Mouse (Mus musculus) embryo, embryonic 11 days (tissue): ENCODE data around the gene Trpc4ap.
"Not testable (repeated sequence)": the region's sequence is repeated elsewhere in the genome, so short reads cannot be mapped to it uniquely, and the experiment has no call there.

Experiments
- DNase-seq: peaks from one replicate; pipeline ENCODE4 v3.0.0-alpha.2; 2015

Trpc4ap gene

DNA sequence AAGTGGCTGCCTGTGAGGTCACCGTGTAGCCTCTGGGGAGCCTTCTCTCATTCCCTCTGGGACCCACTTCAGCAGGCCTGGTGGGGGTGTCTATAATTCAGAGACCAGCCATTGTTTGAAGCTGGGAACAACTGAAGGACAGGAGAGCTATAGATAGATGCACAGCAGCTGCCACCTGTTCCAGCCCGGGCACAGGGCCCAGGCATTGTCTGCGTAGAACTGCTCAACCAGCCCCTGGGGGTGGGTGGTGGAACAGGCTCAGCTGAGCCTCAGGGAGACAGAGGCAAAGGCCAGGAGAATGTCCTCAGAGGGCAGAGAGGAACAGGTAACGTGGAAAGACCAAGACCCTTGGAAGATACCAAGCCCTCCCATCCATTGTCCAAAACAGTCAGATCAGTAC lies 85.8 kb downstream of the Trpc4ap start:
- no peak for DNase-seq

DNA sequence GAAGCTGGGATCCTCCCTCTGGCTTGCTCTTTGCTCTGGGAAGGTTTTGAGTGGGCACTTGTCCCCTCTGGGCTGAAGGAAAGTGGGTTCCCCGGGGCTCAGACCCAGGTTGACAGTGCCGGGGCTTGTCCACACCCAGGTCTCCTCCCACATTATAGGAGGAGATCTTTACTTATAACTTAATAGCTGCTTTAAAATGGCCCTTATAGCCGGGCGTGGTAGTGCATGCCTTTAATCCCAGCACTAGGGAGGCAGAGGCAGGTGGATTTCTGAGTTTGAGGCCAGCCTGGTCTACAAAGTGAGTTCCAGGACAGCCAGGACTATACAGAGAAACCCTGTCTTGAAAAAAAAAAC lies 87.0 kb downstream of the Trpc4ap start:
- not testable (repeated sequence) for DNase-seq

DNA sequence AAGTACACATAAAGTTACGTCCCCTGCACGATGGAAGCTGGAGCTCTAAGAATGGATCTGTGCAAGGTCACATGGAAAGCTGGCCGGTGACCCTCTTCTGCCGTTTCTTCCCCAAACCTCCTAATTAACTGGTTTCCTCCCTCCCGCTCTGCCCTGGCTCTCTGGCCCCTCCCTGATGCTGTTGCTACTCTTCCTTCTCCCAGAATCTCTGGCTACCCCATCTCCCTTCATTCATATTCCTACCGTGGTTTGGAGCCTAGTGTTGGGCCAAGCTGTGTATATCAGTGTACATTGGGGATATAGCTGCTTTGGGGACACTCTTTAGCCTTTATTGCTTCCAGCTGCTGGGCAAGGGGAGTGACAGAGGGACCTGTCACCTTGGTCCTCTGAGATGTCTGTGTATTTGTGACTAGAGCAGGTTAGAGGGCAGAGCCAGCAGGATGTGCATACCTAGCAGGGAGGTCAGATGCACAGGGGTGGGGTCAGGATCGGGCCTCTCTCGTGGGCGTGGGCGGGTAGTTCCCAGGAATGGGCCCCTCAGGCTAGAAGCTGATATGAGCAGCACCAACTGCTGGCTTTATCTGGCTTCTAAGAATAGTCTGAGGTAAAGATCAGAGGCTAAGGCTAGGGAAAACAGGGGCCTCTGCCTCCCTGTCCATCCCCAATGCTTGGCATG lies 87.5 kb downstream of the Trpc4ap start:
- DNase-seq = no peak

DNA sequence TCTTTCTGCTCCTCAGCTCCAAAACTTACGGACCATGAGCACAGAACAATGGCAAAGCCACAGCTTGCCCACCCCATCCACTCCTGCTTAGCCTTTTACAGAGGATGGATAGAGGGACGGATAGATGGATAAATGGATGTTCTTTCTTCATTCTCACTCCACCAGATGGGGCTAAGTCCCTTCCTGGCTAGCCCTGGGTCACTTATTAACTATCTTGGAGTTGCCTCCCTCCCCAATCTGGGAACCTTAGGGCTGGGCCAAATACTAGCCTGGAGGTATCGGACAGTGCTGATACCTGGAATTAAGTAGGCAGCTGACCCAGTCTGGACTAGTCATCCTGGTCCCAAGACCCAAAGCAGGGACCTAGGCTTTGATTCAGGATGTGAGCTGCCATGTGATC lies 88.5 kb downstream of the Trpc4ap start:
- DNase-seq = no peak

DNA sequence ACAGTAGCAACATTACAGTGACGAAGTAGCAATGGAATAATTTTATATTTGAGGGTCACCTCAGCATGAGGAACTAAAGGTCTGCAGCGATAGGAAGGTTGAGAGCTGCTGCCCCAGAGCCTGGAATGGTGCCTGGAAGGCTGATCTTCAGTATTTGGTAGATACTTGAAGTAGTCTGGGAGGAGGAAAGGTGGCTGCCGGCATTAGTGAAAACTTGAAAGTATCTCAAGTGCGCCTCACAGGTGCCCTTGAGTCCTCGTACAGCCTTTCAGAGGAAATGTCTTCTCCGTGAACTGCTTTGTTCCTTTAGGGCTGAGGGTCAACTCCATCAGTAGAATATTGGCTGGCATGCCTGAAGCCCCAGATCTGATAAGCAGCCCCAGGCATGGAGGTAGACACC lies 96.7 kb downstream of the Trpc4ap start:
- DNase-seq = no peak

DNA sequence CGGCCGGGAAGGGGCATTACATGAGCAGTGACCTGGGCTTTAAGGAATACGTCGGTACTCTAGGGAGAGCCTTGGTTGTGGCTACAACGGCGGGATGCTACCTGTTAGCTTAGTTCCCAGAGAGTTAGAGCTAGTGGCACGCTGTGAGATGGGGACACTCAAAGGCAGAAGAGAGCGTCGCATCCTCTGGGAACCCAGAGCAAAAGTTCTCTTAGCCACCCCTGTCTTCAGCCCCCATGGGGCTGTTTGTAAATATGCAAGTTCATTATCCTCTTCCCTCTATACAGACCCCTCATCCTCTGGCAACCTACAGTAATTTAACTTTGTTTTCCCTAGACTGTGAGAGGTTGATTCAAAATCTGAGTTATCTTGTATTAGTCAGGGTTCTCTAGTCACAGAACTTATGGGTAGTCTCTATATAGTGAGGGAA lies 99.3 kb downstream of the Trpc4ap start:
- no peak for DNase-seq

DNA sequence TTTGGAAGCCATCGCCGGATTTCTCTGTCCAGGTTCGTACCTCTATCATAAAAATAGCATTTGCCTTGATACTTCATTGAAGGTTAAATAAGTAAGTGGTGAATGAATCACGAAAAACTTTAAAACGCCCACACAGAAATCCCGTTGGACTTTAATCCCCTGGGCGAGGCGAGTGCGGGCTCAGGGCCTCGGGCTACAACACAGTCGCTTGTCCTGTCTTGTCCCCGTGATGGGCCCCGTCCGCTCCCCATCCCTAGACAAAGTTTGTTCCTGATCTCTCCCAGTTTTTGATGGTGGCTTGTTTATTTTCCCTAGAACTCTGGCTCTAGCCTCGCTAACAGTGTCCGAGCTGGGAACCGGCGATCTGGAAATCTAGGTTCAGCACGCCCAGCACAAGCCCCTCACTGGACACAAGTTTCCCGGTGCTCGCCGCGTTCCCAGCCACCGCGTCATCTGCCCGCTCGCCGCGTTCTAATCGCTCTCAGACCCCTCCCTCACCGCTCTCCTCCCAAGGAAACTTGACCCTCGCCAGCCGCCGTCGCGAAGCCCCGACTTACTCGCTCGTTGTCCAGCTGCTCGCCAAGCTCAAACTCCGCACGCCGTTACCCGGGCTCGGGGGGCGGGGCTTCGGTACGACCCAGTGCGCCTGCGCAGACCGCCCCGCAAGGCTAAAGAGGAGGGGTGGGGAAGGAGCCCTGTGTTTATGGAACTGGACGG lies 99.9 kb downstream of the Trpc4ap start, which contains the start of gene Gss:
Gene Gss (minus strand): TSS at position 674 of the 717 bp plus-strand sequence.
- peak; percentile 98 for DNase-seq

DNA sequence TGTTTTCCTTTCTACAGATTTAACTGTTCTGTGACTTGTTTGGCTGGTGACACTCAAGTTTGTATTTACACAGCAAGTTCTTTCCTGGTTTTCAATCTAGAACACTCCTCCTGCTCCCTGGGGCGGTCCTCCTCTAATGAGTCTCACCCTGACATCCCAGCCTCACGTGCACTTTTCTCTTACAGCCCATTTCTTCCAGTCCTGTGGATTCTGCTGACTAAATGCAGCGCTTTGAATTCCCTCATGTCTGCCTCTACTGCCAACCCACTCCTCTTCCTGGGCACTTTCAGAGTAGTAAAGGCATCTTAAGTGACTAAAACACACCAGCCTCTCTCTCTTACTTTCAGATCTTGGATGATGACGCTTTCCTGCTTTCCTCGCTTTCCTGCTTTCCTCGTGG lies 100.5 kb downstream of the Trpc4ap start:
- peak; percentile 10 for DNase-seq

DNA sequence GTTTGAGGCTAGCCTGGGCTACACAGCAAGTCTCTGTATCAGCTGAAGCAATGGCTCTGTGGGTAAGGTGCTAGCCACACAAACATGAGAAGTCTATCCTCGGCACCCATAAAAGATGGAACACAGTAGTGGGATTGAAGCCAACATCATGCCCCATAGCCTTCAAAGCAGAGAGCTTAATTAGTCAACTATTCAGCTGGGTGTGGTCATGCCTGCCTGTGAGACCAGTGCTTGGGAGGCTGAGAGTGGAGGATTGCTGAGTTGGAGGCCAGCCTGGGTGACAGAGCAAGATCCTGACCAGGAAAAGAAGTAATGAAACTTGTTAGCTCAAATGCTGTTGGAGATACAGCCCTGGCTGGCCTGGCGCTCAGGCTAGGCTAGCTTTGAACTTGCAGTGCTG lies 101.3 kb downstream of the Trpc4ap start:
- no peak for DNase-seq

DNA sequence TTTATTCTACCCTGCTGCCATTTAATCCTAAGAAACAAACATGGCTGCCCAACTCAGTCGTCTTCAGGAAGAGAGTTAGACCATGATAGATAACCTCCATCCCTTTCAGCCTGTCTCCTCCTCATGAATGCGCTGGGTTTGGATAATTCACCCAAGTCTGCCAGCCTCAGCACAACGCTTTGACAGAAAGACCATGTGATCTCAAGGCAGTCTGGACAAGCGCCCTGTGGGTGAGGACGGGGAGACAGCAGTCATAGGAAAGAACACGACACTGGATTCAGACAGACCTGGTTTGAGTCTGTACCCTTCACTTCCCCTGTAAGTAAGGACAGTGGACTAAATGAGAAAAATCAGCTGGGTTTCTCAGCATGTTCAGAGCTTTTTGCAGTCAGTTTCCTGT lies 102.7 kb downstream of the Trpc4ap start:
- no peak for DNase-seq

DNA sequence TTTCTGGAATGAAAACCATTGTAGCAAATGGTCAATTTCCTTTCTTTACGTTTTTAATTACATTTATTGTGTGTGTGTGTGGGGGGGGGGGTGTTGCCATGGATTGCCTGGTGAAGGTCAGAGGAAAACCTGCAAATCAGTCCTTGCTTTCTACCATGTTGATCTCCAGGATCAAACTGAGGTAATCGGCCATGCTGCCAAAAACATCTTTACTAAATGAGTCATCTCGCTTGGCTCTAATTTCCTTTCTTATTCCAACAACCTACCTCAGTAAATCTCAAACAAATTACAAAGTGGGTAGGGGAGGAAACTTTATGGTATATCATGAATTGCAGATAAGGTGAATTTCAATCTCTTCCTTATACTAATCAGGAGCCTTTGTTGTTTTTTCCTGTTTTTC lies 104.0 kb downstream of the Trpc4ap start:
- no peak for DNase-seq

DNA sequence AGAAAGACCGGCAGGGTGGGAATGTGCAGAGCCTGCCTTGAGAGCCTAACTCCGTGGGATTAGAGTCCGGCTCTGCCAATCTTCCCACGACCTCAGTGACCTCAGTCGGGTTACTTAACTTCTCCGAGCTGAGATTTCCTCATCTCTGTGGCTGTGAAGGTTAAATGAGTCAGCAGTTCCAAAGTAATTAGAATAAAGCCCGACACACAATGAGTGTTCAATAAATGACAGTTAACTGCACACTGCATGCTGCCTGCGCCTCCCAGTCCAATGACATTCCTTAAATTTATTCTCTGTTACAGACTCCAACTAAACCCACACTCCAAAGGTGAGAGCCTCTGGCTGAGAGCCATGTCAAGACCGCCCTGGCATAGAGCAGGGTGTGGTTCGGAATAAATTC lies 106.7 kb downstream of the Trpc4ap start:
- peak; percentile 10 for DNase-seq

DNA sequence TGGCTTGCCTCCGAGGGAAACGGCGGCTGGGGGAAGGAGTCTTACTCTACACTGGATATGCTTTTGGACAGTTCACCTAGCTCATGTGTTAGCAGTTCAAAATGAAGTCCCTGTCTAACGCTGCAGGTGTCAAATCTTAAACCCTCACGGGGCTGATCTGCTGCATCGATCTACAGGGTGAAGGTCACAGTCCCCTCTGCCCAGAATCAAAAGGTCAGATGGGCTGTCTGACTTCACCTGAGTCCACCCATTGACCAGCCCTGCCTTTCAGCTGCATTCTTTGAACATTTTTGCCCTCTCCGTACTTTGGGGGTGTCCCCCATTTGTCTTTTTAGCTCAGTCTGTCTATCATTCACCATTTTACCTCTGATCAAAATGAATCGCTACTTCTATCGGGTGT lies 107.1 kb downstream of the Trpc4ap start:
- DNase-seq = no peak
